Mouse (Mus musculus) erythroblast, embryonic 14.5 days (primary cell): ENCODE data around the gene Ugt1a6a. TPM values are rescaled to one million over a fixed set of nuclear protein-coding genes. Genes with fewer than 3 reads are reported as not detected.
"Not testable (repeated sequence)": the region's sequence is repeated elsewhere in the genome, so short reads cannot be mapped to it uniquely, and the experiment has no call there.

ENCODE experiments used
- H3K27me3 ChIP-seq: 2 replicates; pipeline ENCODE4 v1.6.1; 2012; ENCODE audit warnings: inconsistent platforms; ENCODE audit not compliant: control insufficient read depth
- H3K36me3 ChIP-seq: 2 replicates; pipeline ENCODE4 v1.6.1; 2012; ENCODE audit warnings: mild to moderate bottlenecking, inconsistent platforms; ENCODE audit not compliant: control insufficient read depth
- H3K4me1 ChIP-seq: 2 replicates; pipeline ENCODE4 v1.6.1; 2012; ENCODE audit warnings: inconsistent platforms; ENCODE audit not compliant: control insufficient read depth
- H3K4me3 ChIP-seq: replicated peaks from 2 replicates; pipeline ENCODE3; 2012; ENCODE audit warnings: moderate library complexity, mild to moderate bottlenecking, inconsistent platforms
- H3K9me3 ChIP-seq: 2 replicates; pipeline ENCODE4 v1.6.1; 2012; ENCODE audit warnings: low read length, inconsistent platforms, mixed read lengths; ENCODE audit not compliant: control insufficient read depth
- GATA1 ChIP-seq: IDR thresholded peaks from 2 replicates; pipeline ENCODE4 v1.6.1; 2012; ENCODE audit warnings: low read length, inconsistent platforms, mixed read lengths
- TAL1 ChIP-seq: IDR thresholded peaks from 3 replicates; pipeline ENCODE4 v1.6.1; 2012; ENCODE audit warnings: low read length, inconsistent platforms, mixed read lengths
- polyA plus RNA-seq: library from polyadenylated mRNA; stranded (reverse); fragments of >175 nt; gene quantifications from 2 replicates; pipeline ENCODE4 v1.2.3, GENCODE M21; 2012

The Ugt1a6a gene
- polyA plus RNA-seq, 1 experiment, result not detected

DNA sequence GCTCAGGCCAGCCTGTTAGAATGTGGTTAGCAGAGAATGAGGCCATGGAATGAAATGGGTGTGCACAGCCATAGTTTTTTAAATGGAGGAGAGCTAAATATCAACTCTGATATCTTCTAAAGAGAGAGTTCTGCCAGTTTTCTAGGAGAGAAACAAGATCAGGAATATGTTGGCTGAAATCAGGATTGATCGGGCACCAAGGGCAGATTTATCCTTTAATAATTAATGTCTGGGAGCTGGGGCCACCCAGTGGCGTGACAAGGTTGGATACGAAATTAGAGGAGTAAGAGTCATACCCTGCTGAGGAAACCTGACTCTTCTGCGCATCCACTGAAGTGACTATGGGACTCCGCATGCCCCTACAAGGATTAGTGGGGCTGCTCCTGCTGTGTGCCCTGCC is 31.1 kb downstream of the Ugt1a6a start, which contains the start of gene Ugt1a5:
Gene Ugt1a5, plus strand, starts transcription at position 302 of the 400 bp plus-strand sequence.
- Histone ChIP-seq H3K9me3 (no peaks in the 10 kb centered on the region), H3K4me3 (no peak within 1 kb of the TSS), H3K27me3 (no peaks in the 10 kb centered on the region), H3K36me3 (no peaks in the 10 kb centered on the region), H3K4me1 (no peaks in the 10 kb centered on the region)
- TF ChIP-seq TAL1 (no peak), GATA1 (no peak)

DNA sequence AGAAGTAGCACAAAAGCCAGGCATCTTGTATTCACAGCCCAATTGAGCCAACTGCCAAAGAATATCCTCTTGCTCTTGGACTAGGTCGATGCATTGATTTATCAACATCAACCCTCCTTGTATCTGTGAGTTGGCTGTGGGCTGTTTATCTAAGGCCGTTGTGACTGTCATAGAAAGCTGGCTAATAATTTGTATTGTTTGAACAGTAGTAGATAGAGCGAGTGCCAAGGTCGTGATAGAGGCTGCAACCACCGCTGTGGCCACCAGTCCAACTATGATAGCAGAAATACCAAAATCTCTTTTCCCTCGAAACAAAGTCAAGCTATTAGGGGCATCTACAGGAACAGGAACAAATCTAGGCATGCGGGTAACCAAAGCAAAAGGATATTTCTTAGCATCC is 37.6 kb downstream of the Ugt1a6a start:
- not testable (repeated sequence) for H3K27me3 ChIP-seq, H3K36me3 ChIP-seq, H3K4me3 ChIP-seq

DNA sequence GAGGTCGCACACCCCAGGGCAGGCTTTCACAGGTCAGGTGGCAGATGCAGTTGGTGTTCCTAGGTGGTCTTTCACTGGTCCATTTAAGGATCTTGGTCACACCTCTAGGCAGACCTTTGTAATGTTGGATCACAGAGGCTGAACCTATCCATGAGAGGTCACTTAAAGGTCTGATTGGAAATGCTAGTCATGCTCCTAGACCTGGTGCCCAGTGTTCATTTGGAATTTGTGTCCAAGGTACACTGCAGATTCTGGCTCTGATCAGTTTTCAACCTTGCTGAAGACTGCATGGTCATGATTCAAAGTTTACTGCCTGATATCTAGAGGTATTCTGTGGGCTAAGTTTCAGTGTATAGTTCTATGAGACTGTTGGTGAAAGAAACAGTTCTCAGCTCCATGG is 45.0 kb downstream of the Ugt1a6a start:
- TF ChIP-seq GATA1 (no peak), TAL1 (no peak)
- H3K9me3 ChIP-seq, result peaks cover 22% of the 10 kb centered on the region
- H3K27me3 ChIP-seq, result no peaks in the 10 kb centered on the region
- no peaks in the 10 kb centered on the region; the same call in 1 of the 2 replicates for H3K36me3 ChIP-seq
- H3K4me1 ChIP-seq, result no peaks in the 10 kb centered on the region
- no peak overlapping the region for H3K4me3 ChIP-seq

More for the DNA sequence above, 37.6 kb downstream of the Ugt1a6a start:
- not testable (repeated sequence) for H3K4me1 ChIP-seq
- peaks cover 15% of the 10 kb centered on the region for H3K9me3 ChIP-seq

DNA sequence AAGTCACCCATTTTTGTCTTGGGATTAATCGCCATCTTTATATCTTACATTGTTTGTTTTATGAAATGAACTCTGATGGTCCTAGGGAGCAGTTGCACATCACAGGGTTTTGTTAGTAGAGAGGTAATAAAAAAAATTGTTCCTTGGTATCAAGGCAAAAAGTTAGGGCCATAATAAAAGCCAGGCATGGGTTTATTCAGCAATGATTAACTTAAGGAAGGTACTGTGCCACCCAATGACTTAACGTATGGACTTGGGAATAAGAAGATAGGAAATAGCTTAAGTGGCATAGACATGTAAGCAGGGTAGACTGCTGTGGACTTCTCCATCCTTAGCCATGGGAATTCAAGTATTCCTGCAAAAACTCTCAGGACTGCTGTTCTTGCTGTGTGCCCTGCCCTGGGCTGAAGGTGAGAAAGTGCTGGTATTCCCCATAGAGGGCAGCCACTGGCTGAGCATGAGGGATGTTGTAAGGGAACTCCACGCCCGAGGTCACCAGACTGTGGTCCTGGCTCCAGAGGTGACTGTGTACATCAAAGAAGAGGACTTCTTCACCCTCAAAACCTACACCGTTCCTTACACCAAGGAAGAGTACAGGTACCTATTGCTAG is 51.8 kb downstream of the Ugt1a6a start:
- no peaks in the 10 kb centered on the region for H3K9me3 ChIP-seq
- H3K36me3 ChIP-seq, result no peaks in the 10 kb centered on the region
- no peak overlapping the region for H3K4me3 ChIP-seq
- no peaks in the 10 kb centered on the region for H3K4me1 ChIP-seq
- peaks cover 2% of the 10 kb centered on the region; the same call in 1 of the 2 replicates for H3K27me3 ChIP-seq
- no peak for TF ChIP-seq GATA1

DNA sequence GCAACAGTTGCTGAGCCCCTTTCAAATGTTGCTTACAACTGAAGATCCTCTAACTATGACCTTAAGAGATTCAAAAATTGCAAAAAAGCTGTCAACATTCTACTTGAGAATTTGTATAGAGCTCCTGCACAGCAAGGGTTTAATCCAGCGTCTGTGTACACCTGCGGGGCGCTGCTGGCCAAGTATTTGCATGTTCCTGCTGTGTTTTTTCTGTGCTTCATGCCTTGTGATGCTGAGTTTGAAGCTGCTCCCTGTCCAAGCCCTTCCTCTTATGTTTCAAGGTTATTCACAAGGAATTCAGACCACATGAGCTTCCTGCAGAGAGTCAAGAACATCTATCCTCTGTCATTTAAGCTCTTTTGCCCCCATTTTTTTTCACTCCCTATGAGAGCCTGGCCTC is 57.5 kb downstream of the Ugt1a6a start:
- TF ChIP-seq GATA1, result no peak
- TF ChIP-seq TAL1, result no peak
- no peaks in the 10 kb centered on the region for H3K36me3 ChIP-seq
- no peaks in the 10 kb centered on the region for H3K4me1 ChIP-seq
- H3K4me3 ChIP-seq, result no peak overlapping the region
- H3K27me3 ChIP-seq, result peaks cover 8% of the 10 kb centered on the region
- no peaks in the 10 kb centered on the region for H3K9me3 ChIP-seq

DNA sequence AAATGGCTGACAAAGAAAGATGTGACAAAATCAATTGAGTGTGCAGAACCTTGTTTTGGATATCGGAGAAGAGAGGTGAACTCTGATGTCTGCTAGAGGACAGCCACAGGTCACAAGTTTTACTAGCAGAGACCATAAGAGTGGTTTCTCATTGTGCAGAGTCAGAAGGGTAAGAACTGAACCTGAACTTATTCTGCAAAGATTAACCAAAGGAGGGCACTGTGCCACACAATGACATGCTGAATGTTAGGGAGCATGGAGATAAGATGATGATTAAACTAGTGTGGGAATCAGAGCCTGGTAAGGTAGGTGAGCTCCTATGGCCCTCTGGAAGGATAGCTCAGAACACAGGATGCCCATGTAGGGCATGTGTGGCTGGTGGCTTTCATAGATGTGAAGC is 61.1 kb downstream of the Ugt1a6a start:
- Histone ChIP-seq H3K36me3 (no peaks in the 10 kb centered on the region), H3K9me3 (no peaks in the 10 kb centered on the region), H3K27me3 (peaks cover 21% of the 10 kb centered on the region), H3K4me1 (no peaks in the 10 kb centered on the region), H3K4me3 (no peak overlapping the region)
- TF ChIP-seq TAL1 (no peak), GATA1 (no peak)

DNA sequence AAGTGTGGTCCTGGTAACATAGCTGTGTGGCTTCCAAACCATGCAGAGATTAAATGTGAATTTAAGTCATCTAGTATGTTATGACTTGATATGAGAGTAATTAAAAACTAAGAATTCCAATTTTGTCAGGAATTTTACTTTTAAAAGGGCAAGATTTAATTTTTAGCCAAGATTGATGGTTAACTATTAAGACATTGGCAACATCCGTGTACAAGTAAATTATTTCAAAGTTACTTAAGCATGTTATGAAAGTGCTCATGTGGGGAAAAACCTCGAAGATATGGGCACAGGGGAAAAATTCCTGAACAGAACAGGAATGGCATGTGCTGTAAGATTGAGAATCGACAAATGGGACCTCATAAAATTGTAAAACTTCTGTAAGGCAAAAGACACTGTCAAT is 62.8 kb downstream of the Ugt1a6a start:
- no peak for TF ChIP-seq TAL1
- no peak for TF ChIP-seq GATA1
- no peaks in the 10 kb centered on the region for H3K9me3 ChIP-seq
- no peak overlapping the region for H3K4me3 ChIP-seq
- peaks cover 19% of the 10 kb centered on the region for H3K27me3 ChIP-seq
- peaks cover 1% of the 10 kb centered on the region; the same call in 1 of the 2 replicates for H3K36me3 ChIP-seq
- H3K4me1 ChIP-seq, result no peaks in the 10 kb centered on the region

DNA sequence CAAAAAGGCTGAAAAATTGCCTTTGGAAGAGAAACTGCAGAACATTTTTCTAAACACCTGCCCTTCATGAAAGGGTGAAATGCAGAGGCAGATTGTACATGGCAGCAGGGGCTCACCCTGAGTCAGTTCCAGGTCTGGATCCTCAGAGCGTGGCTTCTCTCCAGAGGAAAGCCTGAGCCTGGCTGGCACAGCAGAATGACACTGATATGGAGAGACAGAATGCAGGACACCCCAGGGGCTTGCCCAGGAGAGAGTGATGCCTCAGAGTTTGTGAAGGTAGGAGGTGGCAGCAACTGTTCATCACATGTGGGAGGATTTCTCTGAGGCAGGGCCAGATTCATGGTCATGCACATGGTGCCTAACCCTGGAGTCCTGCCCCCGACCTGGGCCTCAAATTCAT is 65.4 kb downstream of the Ugt1a6a start:
- peaks cover 15% of the 10 kb centered on the region for H3K4me1 ChIP-seq
- H3K4me3 ChIP-seq, result no peak overlapping the region
- peaks cover 24% of the 10 kb centered on the region for H3K36me3 ChIP-seq
- H3K27me3 ChIP-seq, result peaks cover 13% of the 10 kb centered on the region
- H3K9me3 ChIP-seq, result peaks cover 7% of the 10 kb centered on the region
- no peak for TF ChIP-seq TAL1
- no peak for TF ChIP-seq GATA1

DNA sequence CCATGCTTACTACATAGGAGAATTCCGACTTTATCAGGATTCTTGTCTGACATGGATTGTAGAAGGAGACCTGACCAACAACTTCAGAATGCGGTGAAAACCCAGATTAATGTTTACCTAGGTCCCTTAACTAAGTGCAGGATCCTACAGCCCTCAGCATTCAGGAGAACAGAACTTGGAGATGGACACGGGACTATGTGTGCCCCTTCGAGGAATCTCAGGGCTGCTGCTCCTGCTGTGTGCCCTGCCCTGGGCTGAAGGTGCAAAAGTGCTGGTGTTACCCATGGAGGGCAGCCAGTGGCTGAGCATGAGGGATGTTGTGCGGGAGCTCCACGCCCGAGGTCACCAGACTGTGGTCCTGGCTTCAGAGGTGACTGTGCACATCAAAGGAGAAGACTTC is 65.8 kb downstream of the Ugt1a6a start, which contains the start of gene Ugt1a2:
Gene Ugt1a2, plus strand, starts transcription at position 146 of the 400 bp plus-strand sequence.
- Histone ChIP-seq H3K4me3 (no peak within 1 kb of the TSS), H3K9me3 (peaks cover 12% of the 10 kb centered on the region), H3K4me1 (peaks cover 20% of the 10 kb centered on the region), H3K36me3 (peaks cover 27% of the 10 kb centered on the region), H3K27me3 (peaks cover 13% of the 10 kb centered on the region)
- TF ChIP-seq TAL1, result no peak
- TF ChIP-seq GATA1, result no peak
